Mouse (Mus musculus) B cell, adult 62 days (primary cell): ENCODE results near the gene Ankrd23. TPM values are rescaled to one million over a fixed set of nuclear protein-coding genes. Genes with fewer than 3 reads are reported as not detected.

Experiments
- total RNA-seq: library from RNA; stranded (reverse); gene quantifications from 4 replicates; pipeline ENCODE4 v1.2.4, GENCODE M21; 2023

The Ankrd23 gene
- total RNA-seq, result 17.2 to 24.3 TPM (median 21.7 TPM) in 4 replicates

DNA sequence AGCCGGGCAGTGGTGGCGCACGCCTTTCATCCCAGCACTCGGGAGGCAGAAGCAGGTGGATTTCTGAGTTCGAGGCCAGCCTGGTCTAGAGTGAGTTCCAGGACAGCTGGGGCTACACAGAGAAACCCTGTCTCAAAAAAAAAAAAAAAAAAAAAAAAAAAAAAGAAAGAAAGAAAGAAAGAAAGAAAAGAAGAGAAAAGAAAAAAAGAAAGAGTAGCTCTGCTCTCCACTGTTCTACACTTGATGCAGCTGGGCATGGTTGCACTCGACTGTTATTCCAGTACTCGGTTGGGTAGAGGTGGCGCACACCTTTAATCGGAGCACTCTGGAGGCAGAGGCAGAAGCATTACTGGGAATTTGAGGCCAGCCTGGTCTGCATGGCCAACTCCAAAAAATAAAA is at the start of gene Ankrd23:
Ankrd23 (minus strand) TSS at position 101 of the 400 bp plus-strand sequence.

DNA sequence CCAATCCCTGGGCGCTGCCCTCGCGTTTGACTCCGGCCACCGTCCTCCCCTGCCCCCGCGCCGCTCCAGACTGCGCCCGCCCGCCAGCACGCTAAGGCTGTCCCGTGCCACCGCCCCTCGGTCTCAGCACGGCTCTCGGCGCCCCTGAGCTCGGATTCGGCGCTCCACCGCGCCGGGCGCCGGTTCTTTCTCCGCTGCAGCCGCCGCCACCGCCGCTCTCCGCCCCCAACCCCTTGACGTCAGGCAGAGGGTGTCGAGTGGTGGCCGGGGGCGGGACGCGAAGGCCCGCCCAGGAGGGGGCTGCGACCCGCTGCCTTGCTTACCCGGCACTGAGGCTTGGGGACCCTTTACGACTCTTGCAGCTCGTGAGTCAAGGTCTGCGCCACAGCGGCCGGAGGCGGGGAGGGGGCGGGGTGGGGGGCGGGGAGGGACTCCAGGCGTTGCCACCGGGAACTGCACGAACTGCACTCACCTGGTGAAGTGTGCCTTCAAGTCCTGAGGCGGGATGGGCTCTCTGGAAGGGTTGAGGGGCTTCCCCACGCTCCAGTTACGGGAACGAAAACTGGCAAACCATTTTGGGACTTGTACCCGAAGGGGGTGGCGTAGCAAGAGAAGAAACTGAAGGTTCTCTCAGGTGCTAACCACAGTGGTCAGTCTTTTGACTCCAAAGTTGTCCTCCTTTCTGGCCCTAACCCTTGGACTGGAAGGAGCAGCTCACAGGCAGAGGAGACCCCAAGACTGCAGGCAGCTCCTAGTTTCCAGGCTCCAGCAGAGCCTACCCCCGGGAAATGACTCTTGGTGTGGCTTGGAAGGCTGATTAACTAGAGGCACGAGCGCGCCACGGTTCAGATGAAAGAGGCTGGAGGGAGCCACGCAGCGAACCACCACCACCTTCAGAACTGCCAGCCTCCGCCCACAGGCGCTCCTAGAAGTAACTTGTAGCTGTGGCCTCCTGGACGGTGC is 21.6 kb upstream of the Ankrd23 start, which contains the start of gene Sema4c:
Sema4c (minus strand) TSS at position 319 of the 963 bp plus-strand sequence.

GRCm38 (mm10) chr1:36546888-36547471 is 10.3 kb upstream of the Ankrd23 start, which contains the start of gene Ankrd39:
Gene Ankrd39, minus strand, starts transcription at chr1:36547445.

DNA sequence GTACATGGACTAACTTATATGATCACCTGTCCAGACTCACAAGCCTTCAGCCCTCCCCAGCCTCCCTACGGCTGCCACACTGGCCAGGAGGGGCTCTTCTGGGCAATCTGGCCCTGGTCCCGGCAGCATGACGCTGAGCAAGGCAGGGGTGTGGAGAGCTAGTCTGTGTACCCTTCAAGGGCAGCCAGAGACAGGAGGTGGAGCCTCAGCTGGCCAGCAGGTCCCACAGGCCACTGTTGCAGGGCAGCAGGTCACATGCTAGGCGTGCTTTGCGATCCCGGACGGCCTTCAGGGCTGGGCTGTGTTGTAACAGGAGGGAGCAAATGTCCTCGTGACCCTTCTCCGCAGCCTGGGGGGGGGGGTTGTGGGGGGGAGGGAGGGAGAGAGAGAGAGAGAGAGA is 2.5 kb upstream of the Ankrd23 start, which contains the start of gene Gm42417:
Gm42417 (minus strand) TSS at position 244 of the 400 bp plus-strand sequence.

DNA sequence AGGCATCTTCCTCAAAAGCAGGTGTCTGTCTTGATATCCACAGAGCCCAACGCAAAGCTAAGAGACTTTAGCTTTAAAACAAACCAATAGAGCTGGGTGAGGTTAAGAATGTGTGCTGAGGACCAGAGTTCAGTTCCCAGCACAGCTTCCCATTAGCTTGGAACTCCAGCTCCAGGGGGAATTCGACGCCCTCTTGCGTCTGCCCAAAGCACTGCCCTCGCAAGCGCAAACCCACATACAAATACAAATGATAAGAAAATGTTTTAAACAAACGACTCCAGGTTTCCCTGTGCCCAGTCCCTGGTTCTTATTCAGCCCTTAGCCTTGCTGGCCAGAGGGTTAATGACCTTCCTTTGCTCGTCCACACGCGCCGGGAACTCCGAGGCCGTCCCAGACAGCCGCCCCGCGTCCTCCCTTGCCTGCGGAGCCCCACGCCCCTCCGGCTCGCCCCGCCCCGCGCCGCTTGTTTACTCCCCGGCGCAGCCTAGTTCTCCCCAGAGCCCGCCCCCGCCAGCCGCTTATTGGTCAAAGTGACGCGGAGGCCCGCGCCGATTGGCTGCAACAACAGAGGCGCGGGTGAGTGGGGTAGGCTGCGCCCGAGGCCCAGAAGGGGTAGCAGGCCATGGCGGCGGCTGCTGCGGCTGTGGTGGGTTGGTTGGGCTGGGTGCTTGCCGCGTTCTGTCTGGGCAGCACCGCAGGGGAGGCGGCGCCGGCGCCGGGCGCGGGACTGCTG is 25.2 kb downstream of the Ankrd23 start, which contains the start of gene Cnnm3:
Cnnm3 (plus strand) TSS at position 579 of the 733 bp plus-strand sequence.

Other genes starting within 250 kb of the Ankrd23 start
- gene Arid5a, start 229.2 kb downstream of the Ankrd23 start, total RNA-seq, result 233 to 249 TPM (median 244 TPM) in 4 replicates
- gene Kansl3, start 167.7 kb downstream of the Ankrd23 start, total RNA-seq, result 68.6 to 79.9 TPM (median 77.0 TPM) in 4 replicates
- gene Fer1l5, start 164.6 kb downstream of the Ankrd23 start, total RNA-seq, result not detected in 4 replicates
- 24.6 to 28.0 TPM (median 27.5 TPM) in 4 replicates for gene Lman2l, start 91.6 kb downstream of the Ankrd23 start, total RNA-seq
- 22.1 to 25.6 TPM (median 23.2 TPM) in 4 replicates for gene Cnnm4, start 65.3 kb downstream of the Ankrd23 start, total RNA-seq
- gene Cnnm3, start 25.0 kb downstream of the Ankrd23 start, total RNA-seq, result 24.6 to 31.6 TPM (median 27.0 TPM) in 4 replicates
- not detected in 4 replicates for gene Gm42417, start 2.5 kb upstream of the Ankrd23 start, total RNA-seq
- 14.3 to 19.2 TPM (median 17.0 TPM) in 4 replicates for gene Ankrd39, start 10.6 kb upstream of the Ankrd23 start, total RNA-seq
- 0.55 to 1.1 TPM in 2 of 4 replicates, not detected in the others for gene Sema4c, start 21.5 kb upstream of the Ankrd23 start, total RNA-seq
- gene Fam178b, start 146.3 kb upstream of the Ankrd23 start, total RNA-seq, result not detected in 4 replicates
- 205 to 232 TPM (median 225 TPM) in 4 replicates for gene Cox5b, start 154.6 kb upstream of the Ankrd23 start, total RNA-seq
- not detected in 4 replicates for gene 4933424G06Rik, start 173.3 kb upstream of the Ankrd23 start, total RNA-seq
- gene Actr1b, start 177.5 kb upstream of the Ankrd23 start, total RNA-seq, result 83.5 to 93.5 TPM (median 87.6 TPM) in 4 replicates
- 2.7 to 4.2 TPM (median 3.2 TPM) in 4 replicates for gene Zap70, start 224.9 kb upstream of the Ankrd23 start, total RNA-seq